Mouse (Mus musculus) liver, embryonic 15.5 days (tissue): ENCODE measurements at regions not wholly inside any gene's neighbourhood (a gene's known extent, or its start where the extent isn't known, plus 50 kb on each side); places are given as distances from the start of the nearest gene placed in this dataset.

Experiments used
- ATAC-seq: fragments of 200-750 bp; cut with Nextera tagmentation; 2 replicates; pipeline ENCODE4 v1.8.0; 2017; ENCODE audit warnings: moderate number of reproducible peaks, mild to moderate bottlenecking, moderate library complexity; ENCODE audit not compliant: insufficient read depth
- H3K27ac ChIP-seq: fragments of 300-500 bp; sonication (generic); replicated peaks from 2 replicates; pipeline ENCODE4 v1.5.1; 2015; ENCODE audit warnings: mild to moderate bottlenecking, inconsistent platforms
- H3K27me3 ChIP-seq: fragments of 300-500 bp; sonication (generic); 2 replicates; pipeline ENCODE4 v1.6.1; 2015; ENCODE audit warnings: mild to moderate bottlenecking, inconsistent platforms
- H3K36me3 ChIP-seq: fragments of 300-500 bp; sonication (generic); replicated peaks from 2 replicates; pipeline ENCODE4 v1.6.1; 2015; ENCODE audit warnings: moderate library complexity, mild to moderate bottlenecking, inconsistent platforms
- H3K4me1 ChIP-seq: fragments of 300-500 bp; sonication (generic); replicated peaks from 2 replicates; pipeline ENCODE4 v1.6.1; 2015; ENCODE audit warnings: inconsistent platforms
- H3K4me2 ChIP-seq: fragments of 300-500 bp; sonication (generic); 2 replicates; pipeline ENCODE4 v1.6.1; 2015; ENCODE audit warnings: moderate library complexity, mild to moderate bottlenecking, inconsistent platforms
- H3K4me3 ChIP-seq: fragments of 300-500 bp; sonication (generic); replicated peaks from 2 replicates; pipeline ENCODE4 v1.5.1; 2015; ENCODE audit warnings: mild to moderate bottlenecking, inconsistent platforms
- H3K9ac ChIP-seq: fragments of 300-500 bp; sonication (generic); 2 replicates; pipeline ENCODE4 v1.6.1; 2015; ENCODE audit warnings: moderate library complexity, mild to moderate bottlenecking, inconsistent platforms
- H3K9me3 ChIP-seq: fragments of 300-500 bp; sonication (generic); replicated peaks from 2 replicates; pipeline ENCODE4 v1.6.1; 2016; ENCODE audit warnings: inconsistent platforms
- whole genome bisulfite sequencing: fragments of 180-500 bp; shearing (Covaris S2); methylation state at CpG from one replicate; pipeline ENCODE4 v1.1.7; 2015; ENCODE audit warnings: mixed read lengths; ENCODE audit not compliant: insufficient replicate concordance; 5-methylcytosine and 5-hydroxymethylcytosine counted together

DNA sequence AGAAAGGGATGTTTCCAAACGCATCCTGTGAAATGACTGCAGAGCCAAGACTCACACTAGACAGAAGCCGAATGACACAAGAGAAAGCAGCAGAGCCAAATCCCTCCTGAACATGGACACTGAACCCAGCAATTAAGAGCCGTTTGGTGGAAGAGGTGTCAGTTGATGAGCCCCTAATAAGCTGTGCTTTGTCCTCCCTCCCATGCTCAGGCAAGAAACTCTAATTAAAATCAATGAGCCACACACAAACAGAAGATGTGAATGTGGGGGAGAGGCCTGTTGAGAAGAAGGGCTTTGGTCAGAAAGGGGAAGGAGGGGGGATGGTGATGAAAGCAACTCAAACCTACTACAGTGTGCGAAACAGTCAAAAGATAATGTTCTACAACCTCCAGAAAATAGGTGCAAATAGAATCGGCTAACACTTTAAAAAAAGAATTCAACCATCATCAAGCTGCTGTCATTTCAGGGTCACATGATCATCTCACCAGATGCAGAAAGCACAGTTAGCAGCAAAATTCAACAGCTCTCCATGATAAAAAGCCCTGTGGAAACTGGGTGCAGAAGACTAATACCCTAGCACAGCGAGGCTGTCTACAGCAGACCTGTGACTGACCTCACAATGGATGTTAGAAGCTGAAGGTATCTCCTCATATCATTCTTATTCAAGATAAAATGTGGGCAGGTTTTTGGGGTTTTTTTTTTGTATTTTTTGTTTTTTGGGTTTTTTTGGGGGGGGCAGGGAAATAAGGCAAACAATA lies 153.2 kb upstream of the Gm15217 start:
- ATAC-seq, result no peak
- no peak overlapping the region for H3K4me2 ChIP-seq
- H3K4me1 ChIP-seq, result no peaks in the 10 kb centered on the region
- H3K27ac ChIP-seq, result no peak overlapping the region
- H3K36me3 ChIP-seq, result no peaks in the 10 kb centered on the region
- no peaks in the 10 kb centered on the region for H3K9me3 ChIP-seq
- no peak overlapping the region for H3K4me3 ChIP-seq
- 50% methylated on average over 6 of the region's 6 CpGs for WGBS
- H3K27me3 ChIP-seq, result no peaks in the 10 kb centered on the region
- H3K9ac ChIP-seq, result no peak overlapping the region

DNA sequence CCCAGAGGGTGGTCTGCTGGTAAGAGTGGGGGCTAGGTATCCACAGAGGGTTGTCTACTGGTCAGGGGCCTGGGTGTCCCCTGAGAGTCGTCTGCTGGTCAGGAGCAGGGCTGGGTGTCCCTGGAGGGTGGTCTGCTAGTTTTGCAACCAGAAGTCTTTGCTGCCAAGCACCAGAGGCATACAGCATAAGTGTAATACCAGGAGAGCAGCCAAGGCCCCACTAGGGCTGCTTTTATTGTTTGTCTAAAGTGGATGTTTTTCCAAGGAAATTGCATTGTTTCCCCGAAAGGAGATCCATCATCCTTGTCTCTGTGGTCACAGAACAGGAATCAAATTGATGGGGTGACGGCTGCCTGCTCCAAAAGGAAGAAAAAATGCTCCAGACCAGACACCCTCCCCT lies 145.2 kb upstream of the Gm15217 start:
- Histone ChIP-seq H3K27me3 (no peaks in the 10 kb centered on the region), H3K9me3 (no peaks in the 10 kb centered on the region), H3K4me3 (no peak overlapping the region), H3K9ac (no peak overlapping the region), H3K36me3 (no peaks in the 10 kb centered on the region), H3K27ac (no peak overlapping the region), H3K4me2 (no peak overlapping the region), H3K4me1 (no peaks in the 10 kb centered on the region)
- 32% methylated on average over 3 of the region's 3 CpGs for WGBS
- ATAC-seq, result no peak

DNA sequence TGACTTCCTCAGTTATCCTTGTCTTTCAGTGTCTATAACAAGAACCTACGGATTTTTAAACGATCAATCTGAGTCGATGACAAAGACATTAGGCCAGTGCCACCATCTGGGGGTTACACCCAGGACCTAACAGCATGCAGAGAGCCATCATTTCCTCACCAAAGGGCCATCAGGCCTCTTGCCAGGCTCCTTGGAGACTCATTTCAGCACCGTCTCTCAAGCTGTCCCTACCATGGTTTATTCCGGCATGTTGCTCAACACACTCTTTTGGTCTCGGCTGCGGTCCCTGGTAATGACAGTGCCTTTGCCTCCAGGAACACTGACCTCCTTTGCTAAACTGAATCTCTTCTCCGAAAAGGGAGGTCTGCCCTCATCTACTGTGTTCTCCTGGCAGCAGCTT lies 144.4 kb upstream of the Gm15217 start:
- no peak overlapping the region for H3K27ac ChIP-seq
- ATAC-seq, result no peak
- H3K4me1 ChIP-seq, result no peaks in the 10 kb centered on the region
- no peaks in the 10 kb centered on the region for H3K36me3 ChIP-seq
- no peaks in the 10 kb centered on the region for H3K27me3 ChIP-seq
- no peak overlapping the region for H3K4me2 ChIP-seq
- 70% methylated on average over 8 of the region's 8 CpGs for WGBS
- H3K4me3 ChIP-seq, result no peak overlapping the region
- H3K9me3 ChIP-seq, result no peaks in the 10 kb centered on the region
- H3K9ac ChIP-seq, result no peak overlapping the region

DNA sequence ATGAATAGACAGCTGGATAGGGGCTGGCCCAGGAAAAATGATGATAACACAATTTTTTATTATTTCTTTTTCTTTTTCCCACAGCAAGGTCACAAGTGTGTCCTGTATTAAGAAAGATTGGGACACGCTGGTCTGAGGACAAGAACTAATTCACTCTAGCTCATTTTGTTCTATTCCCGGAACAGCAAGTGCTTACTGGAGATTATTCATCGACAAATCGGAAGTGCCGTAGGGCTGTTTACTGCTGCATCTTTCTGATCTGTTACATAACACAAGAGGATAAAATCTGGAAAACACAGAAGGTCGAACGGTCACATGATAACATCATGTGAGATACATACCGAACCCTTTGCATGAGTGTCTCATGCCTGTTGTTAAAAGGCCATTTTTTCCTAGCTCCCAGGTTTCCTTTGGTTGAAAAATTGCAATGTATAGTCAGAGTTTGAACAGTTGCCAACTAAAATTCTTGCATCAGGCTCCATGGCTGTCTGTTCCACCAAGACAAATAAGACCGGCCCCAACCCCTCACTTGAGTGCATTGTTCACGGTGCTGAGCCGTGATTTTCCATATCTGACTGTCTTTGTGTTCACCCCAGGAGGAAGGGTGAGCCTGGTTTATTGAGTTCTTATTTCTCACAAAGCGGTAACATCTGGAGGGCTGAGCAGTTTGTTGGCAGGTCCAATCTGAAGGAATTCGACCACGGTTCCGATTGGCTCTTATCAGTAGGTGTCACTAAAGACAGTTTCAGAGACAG lies 139.0 kb upstream of the Gm15217 start:
- no peak overlapping the region for H3K9ac ChIP-seq
- WGBS, result 77% methylated on average over 15 of the region's 15 CpGs
- no peak for ATAC-seq

DNA sequence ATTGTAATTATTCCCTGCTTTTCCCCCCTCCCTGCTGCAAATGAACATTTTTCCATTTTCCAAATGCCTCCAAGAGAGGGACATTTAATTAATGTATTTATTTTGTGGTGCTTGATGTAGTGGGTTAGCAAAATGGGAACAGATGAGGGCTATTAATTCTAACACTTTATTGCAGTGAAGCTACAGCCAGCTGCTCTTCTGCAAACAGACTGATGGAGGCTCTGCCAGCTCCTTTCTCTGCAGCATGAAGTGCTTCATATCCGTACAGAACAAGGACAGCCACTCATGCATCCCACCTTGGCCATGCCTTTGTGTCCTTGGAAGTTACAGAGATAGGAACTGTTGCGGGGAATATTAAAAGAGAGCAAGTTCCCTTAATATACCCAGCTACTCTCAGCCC lies 138.3 kb upstream of the Gm15217 start:
- no peak overlapping the region for H3K27ac ChIP-seq
- WGBS, result 63% methylated on average over 2 of the region's 2 CpGs
- no peak overlapping the region for H3K4me3 ChIP-seq
- no peak overlapping the region for H3K9ac ChIP-seq
- H3K36me3 ChIP-seq, result no peaks in the 10 kb centered on the region
- no peaks in the 10 kb centered on the region for H3K4me1 ChIP-seq
- ATAC-seq, result no peak
- H3K9me3 ChIP-seq, result no peaks in the 10 kb centered on the region
- H3K4me2 ChIP-seq, result no peak overlapping the region
- H3K27me3 ChIP-seq, result no peaks in the 10 kb centered on the region

More for the DNA sequence above, 139.0 kb upstream of the Gm15217 start:
- Histone ChIP-seq H3K27me3 (no peaks in the 10 kb centered on the region), H3K36me3 (no peaks in the 10 kb centered on the region), H3K9me3 (no peaks in the 10 kb centered on the region), H3K27ac (no peak overlapping the region), H3K4me3 (no peak overlapping the region), H3K4me1 (no peaks in the 10 kb centered on the region), H3K4me2 (no peak overlapping the region)

DNA sequence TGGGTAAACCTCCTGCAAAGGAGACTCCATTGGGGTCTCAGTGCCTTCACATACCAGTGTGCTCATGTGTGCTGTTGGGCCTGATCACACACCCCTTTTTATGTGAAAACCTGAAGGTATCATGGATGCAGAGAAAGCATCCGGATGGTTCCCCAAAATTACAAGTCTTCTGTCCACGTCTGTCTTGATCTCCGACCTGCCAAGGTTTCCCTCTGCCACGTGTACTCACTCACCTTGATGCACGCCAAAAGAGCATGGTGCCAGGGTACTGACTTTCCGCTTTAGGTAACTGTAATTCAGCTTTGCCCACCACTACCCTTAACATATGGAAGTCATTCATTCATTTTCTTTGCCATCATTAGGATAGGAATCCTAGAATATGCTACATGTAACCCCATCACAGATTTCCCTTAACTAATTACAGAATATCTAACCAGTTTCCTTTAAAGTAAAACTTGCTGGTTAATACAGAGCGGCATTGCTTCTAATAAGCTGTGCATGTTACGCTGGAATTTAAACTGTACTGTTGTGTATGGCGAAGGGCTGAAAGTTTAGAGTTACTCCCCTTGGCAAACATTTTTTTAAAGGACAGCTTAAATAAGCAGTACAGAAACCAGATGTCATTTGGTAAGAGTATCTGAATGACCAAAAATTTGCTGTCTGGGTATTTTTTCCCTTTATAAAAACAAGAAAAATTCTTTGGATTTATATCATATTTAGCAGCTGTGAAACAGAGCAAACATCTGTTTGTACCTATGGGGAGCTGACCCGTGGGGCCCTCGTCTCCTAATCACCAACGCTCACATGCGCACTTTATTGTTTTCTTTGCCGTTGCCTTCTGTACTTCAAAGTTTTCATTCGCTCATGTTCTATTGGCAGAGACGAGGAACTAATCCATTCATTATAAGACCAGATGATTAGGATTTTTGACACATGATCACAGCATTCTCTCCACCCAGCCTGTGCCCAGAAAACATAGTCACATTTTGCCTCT lies 131.4 kb upstream of the Gm15217 start:
- no peaks in the 10 kb centered on the region for H3K36me3 ChIP-seq

DNA sequence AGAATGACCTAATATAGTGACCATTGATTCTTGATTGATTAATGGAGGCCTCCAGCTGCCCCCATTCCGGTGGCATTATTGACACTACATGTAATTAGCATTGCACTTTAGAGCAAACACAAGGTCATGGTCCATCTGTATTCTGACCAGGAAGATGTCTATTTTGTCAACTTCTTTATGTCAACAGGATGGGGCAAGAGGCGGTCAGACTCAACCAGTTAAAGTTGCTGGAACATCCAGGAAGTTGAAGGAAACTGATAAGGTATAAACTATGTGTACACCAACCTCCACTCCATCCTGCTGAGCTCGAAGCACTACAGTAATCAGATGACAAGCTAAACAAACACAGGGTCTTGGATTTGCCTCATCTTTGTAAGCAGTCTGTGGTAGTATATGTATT lies 130.1 kb upstream of the Gm15217 start:
- Histone ChIP-seq H3K4me1 (no peaks in the 10 kb centered on the region), H3K4me3 (no peak overlapping the region), H3K27me3 (no peaks in the 10 kb centered on the region), H3K27ac (no peak overlapping the region), H3K9ac (no peak overlapping the region), H3K4me2 (no peak overlapping the region), H3K9me3 (no peaks in the 10 kb centered on the region), H3K36me3 (no peaks in the 10 kb centered on the region)
- 17% methylated on average over 3 of the region's 3 CpGs for WGBS
- no peak for ATAC-seq

More for the DNA sequence above, 131.4 kb upstream of the Gm15217 start:
- Histone ChIP-seq H3K9ac (no peak overlapping the region), H3K9me3 (no peaks in the 10 kb centered on the region), H3K4me3 (no peak overlapping the region), H3K27me3 (no peaks in the 10 kb centered on the region), H3K27ac (no peak overlapping the region), H3K4me1 (no peaks in the 10 kb centered on the region), H3K4me2 (no peak overlapping the region)
- no peak for ATAC-seq
- 68% methylated on average over 16 of the region's 16 CpGs for WGBS

DNA sequence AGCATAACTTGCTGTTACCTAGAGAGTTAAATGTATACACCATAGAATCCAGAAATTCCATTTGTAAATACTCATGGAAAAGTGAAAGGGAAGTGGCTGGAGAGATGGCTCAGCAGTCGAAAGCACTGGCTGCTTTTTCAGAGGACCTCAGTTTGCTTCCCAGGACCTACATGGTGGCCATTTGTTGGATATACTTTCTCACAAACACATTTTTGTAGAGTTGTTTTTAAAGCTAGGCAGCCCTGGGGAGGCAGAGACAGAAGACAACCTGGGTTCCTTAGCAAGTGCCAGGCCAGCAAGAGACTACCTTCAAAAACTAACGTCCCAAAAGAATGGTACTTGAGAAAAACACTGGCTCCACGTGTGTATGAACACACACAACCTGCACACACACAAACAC lies 124.0 kb upstream of the Gm15217 start:
- H3K4me2 ChIP-seq, result no peak overlapping the region
- no peak overlapping the region for H3K27ac ChIP-seq
- no peak overlapping the region for H3K4me3 ChIP-seq
- no peaks in the 10 kb centered on the region for H3K36me3 ChIP-seq
- no peak for ATAC-seq
- H3K27me3 ChIP-seq, result no peaks in the 10 kb centered on the region
- H3K9ac ChIP-seq, result no peak overlapping the region
- H3K4me1 ChIP-seq, result no peaks in the 10 kb centered on the region
- no peaks in the 10 kb centered on the region for H3K9me3 ChIP-seq
- WGBS, result 50% methylated on average over 3 of the region's 3 CpGs

DNA sequence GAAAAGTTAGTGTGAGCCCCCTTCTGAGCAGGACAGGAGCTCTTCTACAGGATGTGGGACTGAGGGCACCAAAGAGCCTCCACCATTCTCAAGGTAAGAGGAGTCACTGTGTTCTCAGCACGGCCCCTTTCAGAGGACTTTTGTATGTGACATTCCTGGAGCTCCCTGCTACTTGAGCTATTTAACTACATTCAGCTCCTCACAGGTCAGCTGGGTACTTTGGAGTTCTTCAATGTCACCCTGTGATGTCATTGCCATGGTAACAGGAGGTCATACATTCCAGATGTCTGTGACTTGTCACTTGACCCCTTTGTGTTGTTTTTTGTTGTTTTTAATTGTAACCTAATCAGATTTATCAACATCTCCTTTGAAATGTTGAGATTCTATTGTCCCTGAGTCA lies 122.9 kb upstream of the Gm15217 start:
- ATAC-seq, result no peak
- H3K9me3 ChIP-seq, result no peaks in the 10 kb centered on the region
- no peak overlapping the region for H3K4me3 ChIP-seq
- no peaks in the 10 kb centered on the region for H3K27me3 ChIP-seq
- H3K27ac ChIP-seq, result no peak overlapping the region
- 23% methylated on average over 1 of the region's 1 CpGs for WGBS
- H3K4me1 ChIP-seq, result no peaks in the 10 kb centered on the region
- no peak overlapping the region for H3K4me2 ChIP-seq
- H3K9ac ChIP-seq, result no peak overlapping the region
- H3K36me3 ChIP-seq, result no peaks in the 10 kb centered on the region

DNA sequence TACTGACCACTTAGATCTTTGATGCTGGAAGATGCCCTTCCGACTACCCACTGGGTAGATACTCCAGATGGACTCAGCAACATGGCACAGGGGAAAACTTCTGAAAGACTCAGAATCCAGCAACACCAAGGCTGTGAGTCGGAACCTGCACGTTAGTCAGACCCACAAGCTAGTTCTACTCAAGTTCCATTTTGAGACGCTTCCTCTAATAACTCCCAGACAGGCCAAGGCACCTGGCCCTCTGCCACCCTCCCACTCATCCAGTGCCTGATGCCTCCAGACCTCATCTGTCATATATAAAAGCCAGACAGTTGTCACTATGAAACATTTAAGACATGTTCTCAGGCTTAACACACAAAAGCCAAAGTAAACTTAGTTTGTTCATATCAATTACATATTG lies 121.9 kb upstream of the Gm15217 start:
- Histone ChIP-seq H3K9me3 (no peaks in the 10 kb centered on the region), H3K27me3 (no peaks in the 10 kb centered on the region), H3K4me3 (no peak overlapping the region), H3K4me1 (no peaks in the 10 kb centered on the region), H3K27ac (no peak overlapping the region), H3K9ac (no peak overlapping the region), H3K36me3 (no peaks in the 10 kb centered on the region), H3K4me2 (no peak overlapping the region)
- 60% methylated on average over 4 of the region's 4 CpGs for WGBS
- no peak for ATAC-seq

DNA sequence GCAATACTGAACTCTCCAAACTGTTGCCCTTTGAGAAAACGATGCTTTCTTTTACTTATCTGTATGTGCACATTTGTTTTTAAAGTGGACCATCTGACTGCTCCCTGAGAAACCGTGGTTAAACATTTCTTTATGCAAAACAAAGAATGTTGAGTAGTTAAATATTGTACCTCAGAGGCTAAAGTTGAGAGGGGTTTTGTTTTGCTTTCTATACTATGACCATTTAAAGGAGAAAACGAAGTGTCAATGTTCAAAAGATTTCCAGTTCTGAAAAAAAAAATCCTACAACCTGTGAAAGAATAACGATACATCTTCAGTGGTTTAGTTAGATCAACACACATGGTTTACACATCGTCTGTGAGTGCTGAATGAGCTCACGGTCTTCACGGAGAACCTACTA lies 120.7 kb upstream of the Gm15217 start:
- Histone ChIP-seq H3K27ac (no peak overlapping the region), H3K4me2 (no peak overlapping the region), H3K27me3 (no peaks in the 10 kb centered on the region), H3K9me3 (no peaks in the 10 kb centered on the region), H3K4me3 (no peak overlapping the region), H3K36me3 (no peaks in the 10 kb centered on the region), H3K9ac (no peak overlapping the region), H3K4me1 (no peaks in the 10 kb centered on the region)
- 49% methylated on average over 7 of the region's 7 CpGs for WGBS
- no peak for ATAC-seq
